In genomic region chr15:25227496-25227895, GRCm38 (mm10) we compare ENCODE assay signal across 20 mouse cellular contexts.
A peak's percentile ranks its signal among the peaks of the same experiment; 100 is the strongest.
DNase-seq lines count a peak whose midpoint lies in the region; ATAC-seq and TF ChIP-seq lines count a peak whose summit lies in the region.
"Had no signal": no experiment of that assay in that cellular context is flagged by ENCODE, and none has a peak within 500 bp of the region (broad histone marks: within the 10 kb centered on the region; RNA-seq: fewer than 3 reads in every experiment).

No protein-coding gene starts in this region.

- H3K4me3 ChIP-seq in hindbrain, postnatal 0 days (ENCODE audit: low read length), result no peak overlapping the region
- H3K4me3 ChIP-seq: embryonic facial prominence, embryonic 15.5 days; forebrain, embryonic 10.5 days; heart, adult 2 months; heart, embryonic 15.5 days; liver, embryonic 13.5 days; midbrain, embryonic 10.5 days had no signal

- peaks cover 4% of the 10 kb centered on the region; the same call in 1 of the 2 replicates for H3K4me1 ChIP-seq in hindbrain, postnatal 0 days (ENCODE audit: insufficient read depth, low read length)
- H3K4me1 ChIP-seq: embryonic facial prominence, embryonic 15.5 days; heart, embryonic 15.5 days; liver, embryonic 13.5 days had no signal

- peak; percentile 69 for ATAC-seq in inflammation-experienced regulatory T-cells, adult 6 months
- no peak for ATAC-seq in hindbrain, postnatal 0 days
- ATAC-seq: intestine, embryonic 16.5 days had no signal

- no peaks in the 10 kb centered on the region for H3K36me3 ChIP-seq in hindbrain, postnatal 0 days (ENCODE audit: insufficient read depth, low read length)
- H3K36me3 ChIP-seq: embryonic facial prominence, embryonic 15.5 days; forebrain, embryonic 10.5 days; G1E; heart, embryonic 15.5 days; liver, embryonic 13.5 days; midbrain, embryonic 10.5 days had no signal

- H3K27ac ChIP-seq in hindbrain, postnatal 0 days, result no peak overlapping the region
- H3K27ac ChIP-seq: embryonic facial prominence, embryonic 15.5 days; forebrain, embryonic 10.5 days; heart, adult 2 months; heart, embryonic 15.5 days; liver, embryonic 13.5 days; midbrain, embryonic 10.5 days had no signal

- H3K27me3 ChIP-seq in hindbrain, postnatal 0 days (ENCODE audit: insufficient read depth, low read length), result no peaks in the 10 kb centered on the region
- H3K27me3 ChIP-seq: embryonic facial prominence, embryonic 15.5 days; heart, embryonic 15.5 days; liver, embryonic 13.5 days had no signal

- no peaks in the 10 kb centered on the region for H3K9me3 ChIP-seq in hindbrain, postnatal 0 days (ENCODE audit: low read length)
- H3K9me3 ChIP-seq: embryonic facial prominence, embryonic 15.5 days; forebrain, embryonic 10.5 days; heart, embryonic 15.5 days; liver, embryonic 13.5 days; midbrain, embryonic 10.5 days had no signal

- peak; percentile 7 for DNase-seq in kidney, postnatal 14 days
- no peak for DNase-seq in kidney, postnatal 36 days
- peak; percentile 86 for DNase-seq in 416B (ENCODE audit: low read depth)
- peak; percentile 26 for DNase-seq in T-cell, adult 2 months (ENCODE audit: low spot score)
- DNase-seq in right cerebral cortex, postnatal 25 days, result no peak
- no peak for DNase-seq in layer of hippocampus, postnatal 36 days
- DNase-seq in hindbrain, postnatal 0 days (ENCODE audit: low spot score), result no peak
- DNase-seq: adrenal gland, adult 8-10 months; cerebellum, adult 11-12 months; heart, adult 2 months; left cerebral cortex, postnatal 4 days; liver, embryonic 13.5 days; right cerebral cortex, postnatal 4 days had no signal

- H3K9ac ChIP-seq in hindbrain, postnatal 0 days (replicated peaks; ENCODE audit: low read length), result no peak overlapping the region
- H3K9ac ChIP-seq: embryonic facial prominence, embryonic 15.5 days; heart, embryonic 15.5 days; liver, embryonic 13.5 days had no signal

- no peak overlapping the region for H3K4me2 ChIP-seq in hindbrain, postnatal 0 days (ENCODE audit: low read depth, low read length)
- H3K4me2 ChIP-seq: embryonic facial prominence, embryonic 15.5 days; heart, embryonic 15.5 days; liver, embryonic 13.5 days had no signal

- no peak for TF ChIP-seq CTCF in hindbrain, postnatal 0 days (IDR thresholded peaks at IDR 0.05; ENCODE audit: low read depth)

- 65% methylated on average over 7 of the region's 7 CpGs for WGBS in hindbrain, postnatal 0 days

Comparison
In these comparisons a context has a peak if more than half of its experiments do, and no peak if none do; other contexts are left out.
1. DNase-seq: peak in kidney, postnatal 14 days (single experiment), 416B (single experiment) and T-cell, adult 2 months (single experiment); none in kidney, postnatal 36 days (0 of 2), right cerebral cortex, postnatal 25 days (single experiment), layer of hippocampus, postnatal 36 days (0 of 2) and hindbrain, postnatal 0 days (single experiment).